Mouse (Mus musculus): ENCODE results near the gene 4931440F15Rik.
"Not testable (repeated sequence)": the region's sequence is repeated elsewhere in the genome, so short reads cannot be mapped to it uniquely, and the experiment has no call there.

The 4931440F15Rik gene

DNA sequence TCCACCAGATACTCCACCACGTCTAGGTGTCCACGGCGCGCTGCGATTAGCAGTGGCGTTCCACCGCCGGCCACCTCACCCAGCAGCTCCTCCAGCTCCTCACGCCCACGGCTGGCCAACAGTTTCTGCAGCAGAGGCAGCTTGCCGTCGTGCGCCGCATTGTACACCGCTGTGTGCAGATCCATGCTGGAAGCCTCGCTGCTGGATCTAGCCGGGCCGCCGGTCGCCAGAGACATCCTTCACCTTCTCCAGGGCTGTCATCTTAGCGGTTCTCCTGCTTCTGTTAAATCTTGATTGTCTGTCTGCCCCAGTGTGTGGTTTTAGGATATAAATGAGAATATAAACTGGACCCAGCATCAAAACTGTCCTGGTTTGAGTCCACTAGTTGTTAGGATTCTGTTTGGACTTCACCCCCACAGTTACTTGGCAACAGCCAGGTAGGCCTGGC lies at the start of gene 4931440F15Rik:
Gene 4931440F15Rik, minus strand, starts transcription at position 398 of the 448 bp plus-strand sequence.
- not testable (repeated sequence) for DNase-seq (ENCODE audit: low spot score in 2 of 2)

DNA sequence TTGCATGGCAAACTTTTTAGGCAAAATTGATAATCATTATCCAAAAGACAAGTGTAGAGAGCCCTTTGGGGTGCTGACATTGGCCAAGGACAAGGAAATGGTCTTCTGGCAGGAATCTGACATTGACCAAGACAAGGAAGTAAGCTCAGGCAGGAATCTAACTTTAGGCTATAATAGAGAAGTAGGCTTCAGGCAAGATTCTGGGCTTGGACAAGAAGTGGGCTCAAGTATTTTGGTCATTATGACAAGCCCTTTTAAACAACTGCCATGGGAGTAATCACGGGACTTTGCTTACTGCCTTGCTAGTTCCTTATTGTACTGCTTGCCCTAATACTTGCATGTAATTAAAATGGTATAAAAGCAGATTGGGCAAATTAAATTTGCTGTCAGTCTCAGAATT lies 49.3 kb upstream of the 4931440F15Rik start:
- DNase-seq (ENCODE audit: low spot score in 2 of 2): not testable (repeated sequence)

DNA sequence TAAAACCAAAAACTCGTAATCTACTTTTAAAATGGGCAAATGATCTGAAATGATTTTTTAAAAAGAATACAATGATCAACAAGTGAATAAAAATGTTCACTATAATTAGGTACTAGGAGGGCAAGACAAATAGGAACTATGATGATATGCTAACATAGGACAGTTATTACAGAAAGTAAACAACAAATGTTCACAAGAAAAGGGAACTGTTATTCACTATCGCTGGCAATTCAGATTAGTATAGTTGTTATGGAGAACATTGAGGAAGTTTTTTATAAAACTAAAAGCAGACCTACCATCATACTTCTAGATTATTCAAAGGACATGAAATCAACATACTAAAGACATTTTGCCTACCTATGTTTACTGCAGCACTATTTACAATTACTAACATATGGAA lies 44.7 kb upstream of the 4931440F15Rik start:
- DNase-seq (ENCODE audit: low spot score in 2 of 2): no peak

DNA sequence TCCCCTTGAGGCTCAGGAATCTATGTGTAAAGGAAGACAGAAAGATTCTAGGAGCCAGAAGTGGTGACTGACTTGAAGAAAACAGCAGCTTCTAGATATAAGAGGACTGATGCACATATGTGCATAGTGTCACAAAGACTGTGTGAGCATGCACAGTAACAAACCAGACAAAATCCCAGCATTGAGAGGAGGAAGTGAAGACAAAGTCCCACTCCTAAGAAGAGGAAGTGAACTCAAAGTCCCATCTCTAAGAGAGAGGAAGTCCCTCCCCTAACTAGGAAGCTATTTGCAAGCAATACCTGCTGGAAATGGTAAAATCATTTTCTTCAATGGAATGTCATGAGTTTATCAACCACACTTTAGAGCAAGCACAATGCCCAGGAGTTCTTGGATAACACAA lies 38.8 kb upstream of the 4931440F15Rik start:
- no peak for DNase-seq (ENCODE audit: low spot score in 2 of 2)

DNA sequence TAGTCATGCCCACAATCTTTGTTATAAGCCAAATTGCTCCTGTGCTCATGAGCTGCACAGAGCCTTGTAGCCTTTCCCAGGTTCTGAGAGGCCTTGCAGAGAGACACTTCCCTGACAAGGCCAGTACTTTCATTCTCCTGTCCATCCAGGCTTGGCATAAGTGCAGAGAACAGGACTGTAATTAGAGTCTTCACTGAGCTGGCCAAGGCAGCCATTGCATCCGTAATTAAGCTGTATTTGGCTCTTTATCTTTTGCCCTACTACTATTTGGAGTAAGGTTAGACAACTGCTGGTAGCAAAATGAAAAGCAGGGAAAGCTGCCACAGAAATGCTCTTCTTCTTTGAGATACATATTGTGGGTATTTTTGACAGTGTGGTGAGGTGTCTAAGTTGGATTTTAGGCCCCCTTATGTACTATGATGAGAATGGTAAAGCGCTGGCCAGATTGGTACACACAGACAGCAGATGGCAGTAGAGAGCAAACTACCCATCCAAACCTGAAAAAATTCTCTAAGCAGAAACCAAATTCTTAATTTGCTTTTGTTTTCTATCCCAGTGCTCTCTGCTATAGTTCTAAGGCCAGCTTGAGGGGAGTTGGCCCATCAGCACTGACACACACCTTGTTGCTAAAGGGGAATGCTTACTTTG lies 36.4 kb upstream of the 4931440F15Rik start:
- no peak for DNase-seq (ENCODE audit: low spot score in 2 of 2)

DNA sequence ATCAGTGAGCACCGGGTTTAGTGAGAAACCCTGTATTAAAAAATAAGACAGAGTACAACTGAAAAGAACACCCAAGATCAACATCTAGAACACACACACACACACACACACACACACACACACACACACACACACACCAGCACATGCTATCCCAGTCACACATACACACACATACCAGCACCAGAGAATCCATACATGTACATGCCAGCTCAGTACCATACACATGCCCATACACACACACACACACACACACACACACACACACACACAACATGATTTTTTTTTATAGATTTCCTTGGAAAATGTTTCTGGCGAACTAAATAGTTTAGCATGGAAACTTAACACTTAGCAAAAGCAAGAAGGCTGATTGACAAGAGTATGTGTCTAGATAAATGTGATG lies 35.6 kb upstream of the 4931440F15Rik start:
- no peak for DNase-seq (ENCODE audit: low spot score in 2 of 2)

DNA sequence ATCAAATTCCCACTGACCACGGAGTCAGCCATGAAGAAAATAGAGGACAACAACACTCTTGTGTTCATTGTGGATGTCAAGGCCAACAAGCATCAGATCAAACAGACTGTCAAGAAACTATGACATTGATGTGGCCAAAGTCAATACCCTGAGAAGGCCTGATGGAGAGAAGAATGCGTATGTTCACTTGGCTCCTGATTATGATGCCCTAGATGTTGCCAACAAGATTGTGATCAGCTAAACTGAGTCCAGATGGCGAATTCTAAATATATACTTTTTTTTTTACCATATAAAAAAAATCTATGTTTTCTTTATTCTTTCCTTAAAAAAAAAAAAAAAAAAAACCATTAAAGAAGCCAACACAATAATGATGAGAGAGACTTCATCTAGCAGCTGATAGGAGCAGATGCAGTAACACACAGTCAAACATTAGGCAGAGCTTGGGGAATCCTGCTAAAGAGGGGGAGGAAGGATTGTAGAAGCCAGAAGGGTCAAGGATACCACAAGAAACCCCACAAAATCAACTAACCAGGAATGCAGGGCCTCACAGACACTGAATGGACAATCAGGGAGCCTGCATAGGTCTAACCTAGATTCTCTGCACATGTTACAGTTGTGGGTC lies 15.2 kb upstream of the 4931440F15Rik start:
- DNase-seq (ENCODE audit: low spot score in 2 of 2): no peak

DNA sequence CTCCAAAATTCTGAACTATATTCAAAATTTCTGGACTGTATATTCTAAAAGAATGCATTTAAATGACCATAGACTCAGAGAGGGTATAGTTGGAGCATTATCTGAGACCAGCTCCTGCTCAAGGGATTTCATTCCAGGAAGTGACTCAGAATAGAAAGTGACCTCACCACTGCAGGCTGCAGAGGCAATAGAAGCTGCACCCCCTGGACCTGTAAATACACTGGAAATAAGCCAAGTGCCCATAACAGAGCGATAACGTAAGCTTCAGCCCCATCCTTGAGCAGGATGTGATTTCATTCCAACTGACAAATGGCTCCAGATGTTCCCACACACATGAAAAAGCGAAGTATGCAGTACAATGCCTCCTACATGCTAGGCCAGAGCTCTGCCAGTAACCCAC lies 14.3 kb upstream of the 4931440F15Rik start:
- DNase-seq (ENCODE audit: low spot score in 2 of 2): no peak

DNA sequence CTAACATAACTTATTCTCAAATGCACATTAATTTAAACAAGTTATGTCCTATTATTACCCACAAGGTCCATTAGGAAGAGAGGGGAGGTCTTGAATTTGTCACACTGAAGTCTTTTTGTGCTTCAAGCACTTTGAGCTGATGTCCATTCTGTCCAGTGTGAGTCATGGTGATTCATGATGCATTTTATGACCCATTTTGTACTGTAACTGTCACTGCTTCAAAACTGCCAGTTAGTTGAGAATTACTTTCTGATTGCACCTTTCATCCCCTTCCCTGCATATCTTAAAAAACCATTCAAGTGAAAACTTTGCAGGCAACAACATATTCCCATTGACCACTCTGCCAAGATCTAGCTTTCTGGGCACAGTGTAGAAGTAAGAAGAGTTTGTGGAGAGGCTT lies 11.6 kb upstream of the 4931440F15Rik start:
- no peak for DNase-seq (ENCODE audit: low spot score in 2 of 2)

DNA sequence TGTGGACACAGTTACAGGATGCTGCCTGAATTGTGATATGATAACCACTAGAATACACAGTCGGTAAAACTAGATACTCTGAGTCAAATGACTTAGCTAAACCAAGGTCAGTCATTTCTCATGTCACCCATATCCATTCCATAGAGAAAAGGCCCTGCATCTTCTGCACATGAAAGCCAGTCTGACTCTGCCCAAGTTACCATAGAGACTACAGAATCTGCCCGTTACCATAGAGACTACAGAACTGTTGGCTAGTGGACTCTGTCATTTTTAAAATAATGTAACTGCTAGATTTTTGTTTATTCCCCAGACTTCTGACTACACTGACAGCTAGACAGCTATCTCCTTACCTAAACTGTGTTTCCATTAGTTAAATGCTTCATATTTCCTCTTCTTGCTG lies 2.3 kb upstream of the 4931440F15Rik start:
- DNase-seq (ENCODE audit: low spot score in 2 of 2): no peak

DNA sequence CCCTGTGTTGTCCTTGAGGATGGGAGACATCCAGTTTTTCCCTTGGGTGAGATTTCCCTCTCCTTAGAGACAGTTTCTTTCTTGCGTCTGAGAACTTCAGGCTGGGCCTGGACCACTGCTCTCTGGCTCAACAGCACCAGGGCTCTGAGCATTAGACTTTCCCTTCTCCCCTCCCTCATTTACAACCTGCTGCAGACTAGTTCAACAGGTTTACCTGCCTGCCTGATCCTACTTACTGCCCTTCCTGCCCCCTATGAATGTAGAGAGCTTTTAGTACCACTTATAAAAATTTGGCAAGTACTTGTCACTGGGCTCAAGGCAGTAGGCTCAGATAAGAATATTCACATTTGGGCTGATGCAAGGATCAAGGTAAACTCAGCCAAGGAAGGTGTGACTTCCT lies 533 bp upstream of the 4931440F15Rik start:
- DNase-seq (ENCODE audit: low spot score in 2 of 2): no peak

DNA sequence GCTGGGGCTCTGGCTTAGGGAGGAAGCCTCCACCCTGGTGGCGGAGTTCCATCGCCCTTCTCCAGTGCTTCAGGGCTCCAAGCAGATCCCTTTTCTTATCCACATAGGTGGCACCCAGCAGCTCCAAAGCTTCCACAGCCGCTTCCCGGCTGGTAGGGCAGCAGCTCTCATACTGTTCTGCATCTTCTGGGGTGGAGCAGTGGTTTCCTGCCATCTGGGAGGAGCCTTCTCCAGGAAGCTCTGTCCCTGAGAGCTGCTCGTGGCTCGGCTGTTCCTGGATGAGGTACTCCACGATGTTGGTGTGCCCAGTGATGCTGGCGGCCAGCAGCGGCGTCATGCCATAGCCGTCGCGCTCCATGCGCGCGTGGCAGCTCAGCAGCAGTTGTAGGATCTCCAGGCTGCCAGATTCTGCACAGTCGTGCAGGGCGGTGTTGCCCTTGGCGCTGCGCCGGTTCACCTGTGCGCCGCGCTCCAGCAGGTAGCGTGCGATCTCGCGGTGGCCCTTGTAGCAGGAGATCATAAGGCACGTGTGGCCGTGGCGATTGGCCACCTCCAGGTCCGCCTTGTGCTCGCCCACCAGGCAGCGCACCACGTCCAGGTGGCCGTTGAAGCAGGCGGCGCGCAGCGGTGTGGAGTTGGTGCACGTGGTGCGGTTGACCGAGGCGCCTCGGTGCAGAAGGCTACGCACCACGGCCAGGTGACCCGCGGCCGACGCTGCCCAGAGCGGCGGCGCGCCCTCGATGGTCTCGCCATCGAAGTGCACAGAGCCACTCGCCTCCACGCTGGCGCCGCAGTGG lies 796 bp downstream of the 4931440F15Rik start:
- not testable (repeated sequence) for DNase-seq (ENCODE audit: low spot score in 2 of 2)

DNA sequence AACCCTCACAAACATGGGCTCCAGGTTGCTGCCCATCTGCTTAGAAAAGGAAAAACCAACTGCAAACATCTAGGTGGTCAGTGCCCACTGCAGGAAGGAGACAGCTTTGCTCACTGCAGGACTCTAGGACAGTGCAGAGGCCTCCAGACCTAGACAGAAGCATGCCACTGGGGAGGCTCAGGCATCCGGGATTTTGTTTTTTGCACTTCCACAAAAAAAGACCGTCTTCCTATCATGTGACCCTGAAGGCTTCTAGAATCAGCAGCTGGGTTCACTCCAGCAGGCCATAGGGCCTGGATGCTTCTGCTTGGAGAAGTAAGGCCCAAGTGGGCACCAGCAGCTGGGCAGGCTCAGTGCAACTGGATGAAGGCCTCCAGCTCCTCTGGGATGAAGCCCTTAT lies 2.3 kb downstream of the 4931440F15Rik start:
- no peak for DNase-seq (ENCODE audit: low spot score in 2 of 2)

DNA sequence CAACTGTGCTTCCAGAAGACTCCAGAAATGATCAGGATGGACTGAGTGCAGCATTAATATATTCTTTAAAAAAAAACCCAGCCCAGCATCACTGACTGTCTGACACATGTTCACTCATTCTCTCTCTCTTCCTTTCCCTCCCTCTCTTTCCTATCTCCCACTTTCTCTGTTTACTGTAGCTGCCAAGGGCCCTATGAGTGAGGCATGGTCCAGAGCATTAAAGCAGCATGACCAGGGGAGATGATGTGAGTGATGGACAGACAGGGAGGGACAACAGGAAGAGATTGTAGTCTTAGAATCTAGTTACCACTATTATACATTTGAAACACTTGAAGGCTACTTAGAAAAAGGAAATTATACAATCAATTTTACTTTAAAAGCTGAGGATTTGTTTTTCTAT lies 9.8 kb downstream of the 4931440F15Rik start:
- no peak for DNase-seq (ENCODE audit: low spot score in 2 of 2)

DNA sequence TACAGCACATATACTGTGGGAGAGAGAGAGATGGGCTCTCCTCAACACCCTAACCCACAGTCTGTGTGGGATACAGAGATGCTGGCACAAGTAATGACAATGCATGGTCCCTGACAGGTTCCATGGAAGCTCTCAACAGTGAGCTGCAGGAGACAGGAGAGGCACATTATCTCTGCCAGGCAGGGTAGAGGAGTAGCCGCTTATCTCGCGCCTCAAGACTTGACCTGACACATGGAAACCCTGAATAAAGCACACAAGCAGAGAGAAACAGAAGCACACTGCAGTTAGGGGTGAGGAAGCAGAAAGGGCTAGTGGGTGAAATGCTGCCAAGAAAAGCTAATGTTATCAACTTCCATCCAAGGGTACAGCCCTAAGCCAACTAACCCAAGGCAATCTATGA lies 10.2 kb downstream of the 4931440F15Rik start:
- DNase-seq (ENCODE audit: low spot score in 2 of 2): no peak

DNA sequence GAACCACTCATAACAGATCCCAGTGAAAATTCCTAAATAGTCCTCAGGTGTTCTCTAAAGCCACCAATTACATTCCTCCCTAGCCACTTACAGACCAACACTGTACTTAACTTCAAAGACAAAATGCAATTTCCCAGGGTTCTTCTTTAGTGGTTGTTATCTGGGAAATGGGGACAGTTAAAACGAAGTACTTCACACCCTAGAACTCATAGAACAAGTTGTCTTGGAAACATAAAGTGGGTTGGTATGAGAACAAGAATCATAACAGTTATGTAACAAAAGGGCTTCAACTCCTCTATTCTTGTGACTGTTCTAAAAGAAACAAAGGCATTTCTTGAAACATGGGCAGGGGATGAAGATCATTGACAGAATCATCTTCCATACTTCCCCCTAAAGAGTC lies 12.2 kb downstream of the 4931440F15Rik start:
- DNase-seq (ENCODE audit: low spot score in 2 of 2): no peak

DNA sequence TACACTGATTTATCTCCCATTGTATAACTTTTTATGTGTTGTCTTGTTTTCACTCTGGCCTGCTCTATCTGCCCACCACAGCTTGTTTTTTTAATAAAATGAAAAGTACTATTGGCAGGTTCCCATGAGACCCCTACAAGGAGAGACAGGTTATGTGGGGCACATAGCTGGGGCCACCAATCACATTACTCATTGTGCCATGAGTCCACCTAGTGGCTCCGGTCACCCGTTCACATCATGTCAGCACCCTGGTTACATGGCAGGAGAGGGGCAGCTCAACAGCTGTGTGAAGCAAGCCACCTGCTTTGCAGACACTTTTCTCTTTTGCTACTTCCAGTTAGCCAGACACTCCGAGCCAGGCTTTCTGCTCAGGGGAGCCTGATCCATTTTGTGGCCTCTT lies 13.0 kb downstream of the 4931440F15Rik start:
- DNase-seq (ENCODE audit: low spot score in 2 of 2): no peak

DNA sequence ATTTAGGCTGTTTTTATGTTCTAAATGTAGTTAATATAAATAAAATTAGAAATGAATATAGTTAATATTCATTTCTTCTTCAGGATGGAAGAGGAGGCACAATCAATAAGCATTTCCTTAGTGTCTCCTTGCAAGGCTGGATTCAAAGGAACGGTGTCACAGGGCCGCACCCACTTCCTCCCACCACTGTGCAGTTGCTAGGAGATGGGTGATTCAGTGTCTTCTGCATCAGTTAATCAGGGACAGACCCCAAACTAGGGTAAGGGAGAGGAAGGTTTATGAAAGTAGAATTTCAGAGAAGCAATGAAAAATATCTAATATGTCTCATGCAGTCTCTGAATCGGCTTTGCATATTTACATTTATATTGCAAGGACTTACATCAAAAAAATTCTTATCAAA lies 15.1 kb downstream of the 4931440F15Rik start:
- DNase-seq (ENCODE audit: low spot score in 2 of 2): no peak

DNA sequence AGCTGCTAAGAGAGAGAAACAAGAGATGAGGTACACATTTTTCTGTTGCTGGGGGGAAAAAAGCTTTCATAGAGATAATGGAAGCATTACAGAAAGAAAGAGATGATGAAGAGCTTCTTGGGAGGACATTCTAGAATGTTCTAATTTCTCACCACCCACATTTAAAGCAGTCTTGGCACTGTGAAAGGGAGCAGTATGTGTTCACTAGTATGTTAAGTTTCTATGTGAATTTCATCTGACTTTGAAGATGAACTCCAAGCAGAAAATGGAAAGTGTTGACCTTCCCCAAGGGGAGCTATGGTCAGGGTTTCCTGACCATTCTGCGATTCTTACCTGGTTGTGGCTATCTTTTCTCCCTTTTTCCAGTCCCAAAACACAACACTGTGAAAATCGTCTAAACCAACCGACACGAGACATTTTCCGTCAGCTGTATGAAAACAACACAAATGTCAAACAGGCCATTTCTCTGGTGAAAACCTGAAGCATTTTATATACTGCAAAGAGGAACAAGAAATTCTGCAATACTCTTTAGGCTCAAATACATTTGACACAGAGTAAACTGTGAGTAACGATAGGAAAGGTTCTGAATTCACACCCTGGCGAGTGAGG lies 16.4 kb downstream of the 4931440F15Rik start:
- no peak for DNase-seq (ENCODE audit: low spot score in 2 of 2)

DNA sequence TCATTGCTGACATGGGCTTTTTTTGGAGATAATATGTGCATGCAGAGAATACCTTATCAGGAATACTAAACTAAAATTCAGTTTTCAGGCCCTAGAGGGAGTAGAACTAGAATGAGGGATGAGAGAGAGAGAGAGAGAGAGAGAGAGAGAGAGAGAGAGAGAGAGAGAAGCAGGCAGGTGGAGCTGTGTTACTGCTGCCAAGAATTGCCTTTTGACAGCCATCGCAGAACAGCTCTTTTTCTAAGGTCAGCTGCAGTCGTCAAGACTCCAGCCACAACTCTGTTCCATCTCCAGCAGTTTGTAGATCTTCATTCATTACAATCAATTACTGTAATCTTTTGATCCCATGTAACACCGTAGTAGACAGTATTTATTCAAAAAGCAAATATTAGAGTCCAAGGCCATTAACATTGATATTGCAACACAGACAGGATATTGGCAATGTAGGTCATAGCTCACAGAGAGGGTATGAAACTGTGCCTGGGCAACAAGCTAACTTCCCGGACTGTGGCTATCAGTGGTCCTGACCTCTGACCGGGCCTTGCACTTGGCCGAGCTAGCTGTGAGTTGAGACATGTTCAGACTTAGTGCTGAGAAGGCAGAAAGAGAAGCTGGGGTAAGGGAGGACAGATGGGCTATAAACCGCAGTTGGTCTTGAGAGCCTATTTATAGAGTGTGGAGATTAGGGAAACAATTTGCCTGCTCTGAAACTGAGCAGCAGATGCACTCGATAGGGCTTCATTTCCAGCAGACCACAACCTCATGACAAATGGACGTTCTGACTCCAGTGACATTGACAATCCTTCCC lies 17.1 kb downstream of the 4931440F15Rik start:
- DNase-seq (ENCODE audit: low spot score in 2 of 2): peak in 1 of 2 experiments; percentile 63

DNA sequence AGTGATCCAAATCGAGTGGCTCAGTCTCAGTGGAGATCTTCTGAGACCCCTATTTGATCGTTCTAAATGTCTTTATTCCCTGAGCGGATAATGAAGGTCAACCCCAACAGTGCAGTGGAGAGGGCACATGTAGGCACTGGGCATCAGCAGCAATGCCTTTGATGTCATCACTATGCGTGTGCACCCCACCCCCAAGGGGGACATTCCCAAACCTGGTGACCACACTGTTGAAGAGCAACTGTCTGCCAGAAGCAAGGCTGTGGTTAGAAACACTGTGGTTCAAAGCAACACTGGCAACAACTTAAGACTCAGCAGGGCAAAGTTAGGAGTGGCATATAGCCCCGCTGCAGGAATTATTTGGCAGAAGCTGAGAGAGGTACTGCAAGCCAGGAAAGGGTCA lies 18.1 kb downstream of the 4931440F15Rik start:
- no peak for DNase-seq (ENCODE audit: low spot score in 2 of 2)
